Mouse (Mus musculus) E14TG2a.4 (cell line): Measurements from ENCODE around the gene Olfr874.
"Not testable (repeated sequence)": the region's sequence is repeated elsewhere in the genome, so short reads cannot be mapped to it uniquely, and the experiment has no call there.

Experiments
- H3K27me3 ChIP-seq: 2 replicates; pipeline ENCODE4 v1.6.1; 2014; ENCODE audit warnings: low read length, control low read depth; ENCODE audit not compliant: insufficient read depth
- H3K36me3 ChIP-seq: 2 replicates; pipeline ENCODE4 v1.6.1; 2014; ENCODE audit warnings: low read length, control low read depth; ENCODE audit not compliant: insufficient read depth
- H3K4me1 ChIP-seq: replicated peaks from 2 replicates; pipeline ENCODE4 v1.6.1; 2014; ENCODE audit warnings: low read depth, low read length, control low read depth
- H3K4me3 ChIP-seq: replicated peaks from 2 replicates; pipeline ENCODE4 v1.5.1; 2014; ENCODE audit warnings: mild to moderate bottlenecking, low read length
- H3K9me3 ChIP-seq: 2 replicates; pipeline ENCODE4 v1.6.1; 2014; ENCODE audit warnings: low read length, control low read depth
- CTCF ChIP-seq: conservative IDR thresholded peaks from 2 replicates; pipeline ENCODE4 v1.5.1; 2014; ENCODE audit warnings: low read length
- NANOG ChIP-seq: IDR thresholded peaks from 2 replicates; pipeline ENCODE4 v1.6.1; 2014; ENCODE audit warnings: borderline replicate concordance, low read length, mixed read lengths
- POU5F1 ChIP-seq: IDR thresholded peaks from 2 replicates; pipeline ENCODE4 v1.6.1; 2014; ENCODE audit warnings: low read length, borderline replicate concordance

The Olfr874 gene

GRCm38 (mm10) chr9:37770661-37771060, 25.8 kb downstream of the Olfr874 start:
- Histone ChIP-seq H3K36me3 (no peaks in the 10 kb centered on the region), H3K9me3 (peaks cover 4% of the 10 kb centered on the region; the same call in 1 of the 2 replicates), H3K27me3 (no peaks in the 10 kb centered on the region), H3K4me3 (no peak overlapping the region), H3K4me1 (no peaks in the 10 kb centered on the region)
- TF ChIP-seq NANOG (no peak), CTCF (no peak), POU5F1 (no peak)

DNA sequence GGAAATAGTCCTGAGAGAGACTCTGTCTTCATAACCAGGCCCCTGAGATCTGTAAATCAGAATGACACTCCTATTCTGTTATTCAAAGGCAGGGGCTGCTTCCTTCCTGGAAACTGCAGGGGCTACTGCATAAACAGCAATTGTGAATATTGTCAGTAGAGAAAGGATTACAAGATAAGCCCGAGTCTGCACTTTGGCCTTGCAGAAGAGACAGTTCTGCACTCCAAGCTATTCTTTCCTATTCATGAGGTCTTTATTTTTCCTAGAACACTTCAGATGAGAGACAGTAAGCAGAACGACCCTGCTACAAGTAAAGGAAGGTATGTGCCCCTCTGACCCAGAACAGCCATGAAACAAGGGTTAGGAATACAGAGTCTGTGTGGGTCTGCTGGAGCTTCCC, 26.9 kb downstream of the Olfr874 start, which contains the start of gene Olfr875:
Gene Olfr875, plus strand, starts transcription at position 99 of the 400 bp plus-strand sequence.
- Histone ChIP-seq H3K9me3 (peaks cover 4% of the 10 kb centered on the region; the same call in 1 of the 2 replicates), H3K36me3 (no peaks in the 10 kb centered on the region), H3K4me1 (no peaks in the 10 kb centered on the region), H3K4me3 (no peak within 1 kb of the TSS), H3K27me3 (no peaks in the 10 kb centered on the region)
- TF ChIP-seq POU5F1 (no peak), CTCF (no peak), NANOG (no peak)

- Histone ChIP-seq H3K36me3 (no peaks in the 10 kb centered on the region), H3K27me3 (no peaks in the 10 kb centered on the region), H3K9me3 (peaks cover 12% of the 10 kb centered on the region; the same call in 1 of the 2 replicates), H3K4me1 (peaks cover 10% of the 10 kb centered on the region), H3K4me3 (peak overlapping the region; percentile 69)
- TF ChIP-seq CTCF (no peak), POU5F1 (no peak), NANOG (no peak)
Measured at GRCm38 (mm10) chr9:37782766-37783260, 37.9 kb downstream of the Olfr874 start.

DNA sequence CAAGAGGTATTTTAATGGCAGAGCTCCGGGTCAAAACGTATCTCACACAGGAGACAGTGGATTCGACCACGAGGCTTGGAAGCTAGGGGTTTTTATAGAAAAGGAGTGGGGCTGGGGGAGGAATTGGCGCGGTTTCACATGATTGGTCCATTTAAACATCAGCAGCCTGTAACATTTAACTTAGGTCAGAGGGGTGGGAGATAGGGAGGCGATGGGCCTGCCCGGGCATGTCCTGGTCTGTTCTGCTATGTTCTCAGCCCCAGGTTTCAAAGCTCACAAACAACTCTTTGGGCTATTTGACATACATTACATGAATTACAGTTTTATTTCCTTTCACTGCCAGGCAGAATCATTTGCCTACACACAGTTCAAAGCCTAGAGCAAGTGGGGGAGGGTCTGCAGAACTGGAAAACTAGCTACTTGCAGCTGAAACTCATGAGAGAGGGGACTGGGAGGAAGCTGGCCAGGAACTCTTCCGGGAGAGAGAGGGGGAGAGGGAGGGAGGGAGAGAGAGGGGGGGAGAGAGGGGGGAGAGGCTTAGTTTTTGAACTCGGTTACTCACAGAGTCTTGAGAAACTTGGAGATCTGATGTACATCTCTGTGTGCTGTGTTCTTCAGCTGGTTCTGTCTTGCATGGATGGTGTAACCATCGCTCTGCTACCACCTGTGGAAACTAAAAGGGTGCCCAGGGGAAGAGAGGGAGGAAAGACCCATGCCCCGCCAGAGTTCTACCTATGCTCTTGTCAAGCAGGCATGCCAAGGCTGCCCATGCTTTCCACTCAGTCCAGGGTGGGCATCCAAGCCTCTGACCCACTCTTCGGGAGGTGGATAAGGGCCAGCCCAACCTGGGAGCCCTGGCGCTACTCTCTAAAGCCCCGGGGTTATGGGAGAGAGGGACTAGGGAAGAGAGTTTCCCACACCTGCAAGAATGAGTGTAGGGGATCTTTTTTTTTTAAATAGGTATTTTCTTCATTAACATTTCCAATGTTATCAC, 38.8 kb downstream of the Olfr874 start:
- Histone ChIP-seq H3K4me3 (peak overlapping the region; percentile 69; the same call in 1 of the 2 replicates), H3K9me3 (peaks cover 13% of the 10 kb centered on the region; the same call in 1 of the 2 replicates)
- not testable (repeated sequence) for H3K36me3 ChIP-seq, H3K4me1 ChIP-seq, H3K27me3 ChIP-seq

- peaks cover 10% of the 10 kb centered on the region for H3K4me1 ChIP-seq
- no peaks in the 10 kb centered on the region for H3K36me3 ChIP-seq
- H3K27me3 ChIP-seq = no peaks in the 10 kb centered on the region
- TF ChIP-seq POU5F1 (no peak), NANOG (no peak), CTCF (no peak)
- no peak overlapping the region for H3K4me3 ChIP-seq
- H3K9me3 ChIP-seq = peaks cover 13% of the 10 kb centered on the region; the same call in 1 of the 2 replicates
Measured at GRCm38 (mm10) chr9:37786411-37786810, 41.5 kb downstream of the Olfr874 start.
